Comparison of ENCODE assay signal across 8 mouse cellular contexts in the genomic region with DNA sequence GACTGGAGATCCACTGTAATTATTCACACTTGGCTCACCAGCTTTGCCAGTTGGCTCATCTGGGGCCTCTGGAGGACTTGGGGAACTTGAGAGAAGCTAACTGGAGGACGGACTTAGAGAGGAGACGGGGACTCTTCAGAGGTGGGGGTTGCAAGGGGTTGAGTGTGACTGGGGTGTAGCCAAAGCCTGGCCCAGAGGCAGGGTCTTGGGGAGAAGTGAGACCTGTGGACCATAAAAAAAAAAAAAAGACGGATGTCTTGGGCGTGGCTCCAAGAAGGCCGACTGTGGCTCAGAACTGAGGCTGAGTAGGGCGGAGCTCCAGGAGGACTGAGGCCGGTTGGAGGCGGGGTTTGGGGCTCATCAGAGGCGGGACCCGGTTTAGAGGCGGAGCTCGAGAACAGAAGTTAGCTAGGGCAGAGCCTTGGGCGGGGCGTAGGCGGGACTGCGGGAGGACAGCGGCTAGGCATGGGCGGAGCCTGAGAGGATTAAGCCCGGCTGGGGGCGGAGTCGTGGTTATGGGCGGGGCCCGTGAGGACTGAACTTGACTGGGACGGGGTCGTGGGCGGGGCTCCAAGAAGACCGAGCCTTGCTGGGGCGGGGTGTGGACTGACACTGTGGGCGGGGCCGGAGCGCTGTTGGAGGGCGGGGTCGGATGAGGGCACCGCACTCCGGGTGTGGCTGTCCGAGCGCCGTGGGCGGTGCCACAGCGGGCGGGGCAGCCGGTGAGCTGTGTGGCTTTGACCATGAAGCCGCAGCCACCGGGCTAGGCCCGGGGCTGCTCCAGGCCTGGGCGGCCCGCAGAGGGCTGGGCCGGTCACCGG. TPM values are rescaled to one million over a fixed set of nuclear protein-coding genes. Genes with fewer than 3 reads are reported as not detected.
DNase-seq lines count a peak whose midpoint lies in the region; ATAC-seq lines count a peak whose summit lies in the region.

A gene (plus strand): TSS at position 638 of the 821 bp plus-strand sequence.

- peak; percentile 90 for ATAC-seq in hindbrain, embryonic 11.5 days (ENCODE audit: low FRiP score)

- H3K27me3 ChIP-seq in hindbrain, embryonic 11.5 days (ENCODE audit: control insufficient read depth, insufficient read depth, low read length): peaks cover 11% of the 10 kb centered on the region

- H3K4me2 ChIP-seq in hindbrain, embryonic 11.5 days (replicated peaks; ENCODE audit: low read depth, low read length): peak within 1 kb of the TSS; percentile 98

- H3K4me1 ChIP-seq in hindbrain, embryonic 11.5 days (replicated peaks; ENCODE audit: control insufficient read depth, insufficient read depth, low read length): peaks cover 6% of the 10 kb centered on the region; the same call in 1 of the 2 replicates

- H3K4me3 ChIP-seq in hindbrain, embryonic 11.5 days (ENCODE audit: low read depth, low read length): peak within 1 kb of the TSS; percentile 51

- WGBS in hindbrain, embryonic 11.5 days: 3% methylated on average over 48 of the region's 49 CpGs

- H3K36me3 ChIP-seq in hindbrain, embryonic 11.5 days (ENCODE audit: control insufficient read depth, insufficient read depth, low read length): no peaks in the 10 kb centered on the region

- no peak within 1 kb of the TSS for H3K27ac ChIP-seq in hindbrain, embryonic 11.5 days (ENCODE audit: low read depth, low read length)

- H3K9me3 ChIP-seq in hindbrain, embryonic 11.5 days (ENCODE audit: control insufficient read depth, low read length): no peaks in the 10 kb centered on the region

- H3K9ac ChIP-seq in hindbrain, embryonic 11.5 days (ENCODE audit: low read depth, low read length): peak within 1 kb of the TSS; percentile 55

- peak; percentile 100 for DNase-seq in Muller cell, postnatal 12 days (ENCODE audit: inconsistent ontology term)
- peak; percentile 99 for DNase-seq in cerebellum, adult 9-11 months
- peak; percentile 92 to 96 for DNase-seq in frontal cortex, adult 2 months (ENCODE audit: extremely low spot score in 1 of 2, low spot score in 1 of 2)
- peak; percentile 99 for DNase-seq in hindbrain, embryonic 11.5 days (ENCODE audit: low spot score)
- peak; percentile 89 to 92 for DNase-seq in layer of hippocampus, postnatal 10 days (ENCODE audit: low spot score in 2 of 2)
- peak; percentile 99 for DNase-seq in lung, postnatal 10 days
- peak; percentile 95 for DNase-seq in ovary, postnatal 36 days (ENCODE audit: low spot score)
- peak; percentile 55 for DNase-seq in thymus, postnatal 25 days

RNA-seq across cellular contexts. Expression of the gene that starts here (rescaled TPM):
- polyA plus RNA-seq in frontal cortex, adult 2 months (2012; rRNA removed): 48.2 and 57.8 TPM in 2 replicates
- polyA plus RNA-seq in hindbrain, embryonic 11.5 days (2014; fragmentation: Nextera tagmentation; extraction: Ambion mirVana): 12.0 and 13.2 TPM in 2 replicates
- total RNA-seq in layer of hippocampus, postnatal 10 days (2021): 10 to 100 TPM; 85.6 to 92.1 TPM
